Mouse (Mus musculus) heart, postnatal 10 days (tissue): ENCODE results near the gene Sbno2. TPM values are rescaled to one million over a fixed set of nuclear protein-coding genes. Genes with fewer than 3 reads are reported as not detected.

Experiments used
- DNase-seq, 2 experiments: peaks; one replicate each; pipeline ENCODE4 v3.0.0; 2021
- intact Hi-C: fragments of 180-260 bp; cut with DNase I; formaldehyde crosslinking; loops from one replicate; pipeline ENCODE4 v1.15.1; 2025
- total RNA-seq, 2 experiments: library from RNA; stranded (reverse); gene quantifications; 2 replicates each; pipeline ENCODE4 v1.2.3; 2021

The Sbno2 gene
- total RNA-seq, 2 experiments from 2014 or later: 15.1 to 17.6 TPM

GRCm38 (mm10) chr10:80130403-80131031 is 25.1 kb upstream of the Sbno2 start:
- intact Hi-C loops: no loop called here
- DNase-seq: no peak

GRCm38 (mm10) chr10:80129846-80130245 is 24.5 kb upstream of the Sbno2 start:
- intact Hi-C loops: no loop called here
- no peak for DNase-seq

- DNase-seq: no peak
Observed at GRCm38 (mm10) chr10:80127920-80128319, 22.5 kb upstream of the Sbno2 start.

GRCm38 (mm10) chr10:80123932-80124562 is 18.7 kb upstream of the Sbno2 start:
- intact Hi-C loops: no loop called here
- no peak for DNase-seq

More at GRCm38 (mm10) chr10:80127920-80128319, 22.5 kb upstream of the Sbno2 start:
- intact Hi-C loops: no loop called here

- DNase-seq: no peak
- intact Hi-C loops: no loop called here
Observed at GRCm38 (mm10) chr10:80121639-80122038, 16.3 kb upstream of the Sbno2 start.

- no peak for DNase-seq
Observed at GRCm38 (mm10) chr10:80120146-80120545, 14.8 kb upstream of the Sbno2 start.

GRCm38 (mm10) chr10:80118552-80118951 is 13.2 kb upstream of the Sbno2 start:
- intact Hi-C loops: no loop called here
- DNase-seq: no peak

More at GRCm38 (mm10) chr10:80120146-80120545, 14.8 kb upstream of the Sbno2 start:
- intact Hi-C loops: no loop called here

- intact Hi-C loops: loop anchor here (2.0 kb wide), 1 partner anchor 23 kb away; the partner anchor contains the start of gene Cbarp
- DNase-seq: no peak
Observed at GRCm38 (mm10) chr10:80117736-80118135, 12.4 kb upstream of the Sbno2 start.

GRCm38 (mm10) chr10:80116927-80117691 is 11.7 kb upstream of the Sbno2 start:
- DNase-seq: peak; percentile 76 to 77
- intact Hi-C loops: loop anchor here (2.0 kb wide), 1 partner anchor 24 kb away; the partner anchor contains the start of gene Cbarp

- no peak for DNase-seq
- intact Hi-C loops: loop anchor here (2.0 kb wide), 1 partner anchor 24 kb away; the partner anchor contains the start of gene Cbarp
Observed at GRCm38 (mm10) chr10:80116563-80116926, 11.2 kb upstream of the Sbno2 start.

GRCm38 (mm10) chr10:80115944-80116335 is 10.6 kb upstream of the Sbno2 start:
- DNase-seq: no peak
- intact Hi-C loops: loop anchor here (2.0 kb wide), 3 partner anchors 25 to 127 kb away; partner anchors contain the start of genes Cbarp and Cnn2

GRCm38 (mm10) chr10:80115290-80115943 is 10.0 kb upstream of the Sbno2 start, which contains the start of gene Stk11:
Stk11 (plus strand) TSS chr10:80115803.
- intact Hi-C loops: loop anchor here (2.0 kb wide), 2 partner anchors 61 to 127 kb away; partner anchors contain the start of gene Cnn2

GRCm38 (mm10) chr10:80114341-80115284 is 9.2 kb upstream of the Sbno2 start:
- DNase-seq: peak; percentile 94 to 96
- intact Hi-C loops: loop anchor here (2.0 to 5.0 kb wide), 4 partner anchors 42 to 126 kb away; partner anchors contain the start of gene Cnn2

More at GRCm38 (mm10) chr10:80115290-80115943, 10.0 kb upstream of the Sbno2 start, which contains the start of gene Stk11:
- DNase-seq: peak; percentile 100

- DNase-seq: no peak
- intact Hi-C loops: no loop called here
Observed at GRCm38 (mm10) chr10:80107678-80108077, 2.3 kb upstream of the Sbno2 start.

GRCm38 (mm10) chr10:80105926-80106325 is 555 bp upstream of the Sbno2 start:
- DNase-seq: no peak
- intact Hi-C loops: no loop called here

GRCm38 (mm10) chr10:80104181-80104580 is 1.2 kb downstream of the Sbno2 start:
- intact Hi-C loops: no loop called here
- DNase-seq: no peak

- intact Hi-C loops: no loop called here
Observed at GRCm38 (mm10) chr10:80103032-80103431, 2.3 kb downstream of the Sbno2 start.

GRCm38 (mm10) chr10:80102216-80102915 is 3.0 kb downstream of the Sbno2 start:
- intact Hi-C loops: no loop called here
- peak; percentile 90 to 92 for DNase-seq

More at GRCm38 (mm10) chr10:80103032-80103431, 2.3 kb downstream of the Sbno2 start:
- no peak for DNase-seq
